ENCODE assay signal across 9 mouse cellular contexts in genomic region chr2:31130815-31131299, GRCm38 (mm10). TPM values are rescaled to one million over a fixed set of nuclear protein-coding genes. Genes with fewer than 3 reads are reported as not detected.
A peak's percentile ranks its signal among the peaks of the same experiment; 100 is the strongest.
DNase-seq lines count a peak whose midpoint lies in the region; ATAC-seq and TF ChIP-seq lines count a peak whose summit lies in the region.
"Had no signal": no experiment of that assay in that cellular context is flagged by ENCODE, and none has a peak within 500 bp of the region (broad histone marks: within the 10 kb centered on the region; RNA-seq: fewer than 3 reads in every experiment).

No protein-coding gene starts in this region.

- TF ChIP-seq CTCF in cerebellum, adult 2 months (IDR thresholded peaks at IDR 0.05; ENCODE audit: borderline replicate concordance, insufficient read depth, low read depth, low read length) = no peak

- ATAC-seq in cerebellum, adult (ENCODE audit: insufficient number of reproducible peaks, low FRiP score, low TSS enrichment) = no peak
- no peak for ATAC-seq in erythroid progenitor cell, adult 5-6 weeks (replicated peaks; ENCODE audit: low FRiP score, poor library complexity, severe bottlenecking)

- TF ChIP-seq POLR2A in cerebellum, adult 2 months (IDR thresholded peaks at IDR 0.05; ENCODE audit: borderline replicate concordance, insufficient read depth, low read length) = no peak

- no peak overlapping the region for H3K4me3 ChIP-seq in cerebellum, adult 2 months (replicated peaks; ENCODE audit: insufficient read depth, low read depth, low read length)
- H3K4me3 ChIP-seq: embryonic facial prominence, embryonic 12.5 days had no signal

- H3K27me3 ChIP-seq in cerebellum, adult 2 months (ENCODE audit: control insufficient read depth, insufficient read depth, low read length) = no peaks in the 10 kb centered on the region
- H3K27me3 ChIP-seq: embryonic facial prominence, embryonic 12.5 days had no signal

- H3K4me1 ChIP-seq in cerebellum, adult 2 months (ENCODE audit: control insufficient read depth, insufficient read depth, low read length) = peaks cover 71% of the 10 kb centered on the region

- H3K27ac ChIP-seq in cerebellum, adult 2 months (ENCODE audit: insufficient read depth, low read length) = peak overlapping the region; percentile 63
- H3K27ac ChIP-seq: embryonic facial prominence, embryonic 12.5 days had no signal

- peak in 1 of 2 experiments; percentile 29 for DNase-seq in cerebellum, adult 2 months
- peak; percentile 83 for DNase-seq in CD4-positive helper T cell, adult 2 months (ENCODE audit: low read depth, low spot score)
- peak; percentile 31 for DNase-seq in heart, postnatal 4 days
- peak; percentile 56 to 63 for DNase-seq in lung, postnatal 4 days
- no peak for DNase-seq in layer of hippocampus, postnatal 36 days
- DNase-seq in layer of hippocampus, adult 18-20 months (ENCODE audit: low spot score in 2 of 2) = no peak

- WGBS in cerebellum, adult 2 months = 34% methylated on average over 8 of the region's 8 CpGs

RNA-seq across cellular contexts. Expression of gene Fnbp1, which starts 11.0 kb away (rescaled TPM):
- polyA plus RNA-seq in cerebellum, adult 2 months (2012; rRNA removed) = 310 and 320 TPM in 2 replicates
- total RNA-seq in heart, postnatal 4 days (2021) = 10 to 100 TPM; 52.9 to 59.1 TPM
- total RNA-seq in erythroid progenitor cell, adult 5-6 weeks (2015; ENCODE audit: low replicate concordance) = 3.8 and 19.1 TPM in 2 replicates
- total RNA-seq in erythroid progenitor cell, adult 5-6 weeks (2017; ENCODE audit: low replicate concordance) = 5.8 and 9.1 TPM in 2 replicates
- 100 to 1,000 TPM; 104 to 118 TPM for total RNA-seq in layer of hippocampus, postnatal 36 days (2021)
- 100 to 1,000 TPM; 111 to 130 TPM for total RNA-seq in layer of hippocampus, adult 18-20 months (2021)

RNA-seq across cellular contexts. Expression of gene Gpr107, which starts 21.3 kb away (rescaled TPM):
- polyA plus RNA-seq in cerebellum, adult 2 months (2012; rRNA removed) = 30.0 and 33.9 TPM in 2 replicates
- 10 to 100 TPM; 41.6 to 43.0 TPM for total RNA-seq in heart, postnatal 4 days (2021)
- total RNA-seq in erythroid progenitor cell, adult 5-6 weeks (2015; ENCODE audit: low replicate concordance) = 15.1 and 24.7 TPM in 2 replicates
- total RNA-seq in erythroid progenitor cell, adult 5-6 weeks (2017; ENCODE audit: low replicate concordance) = 6.4 and 8.9 TPM in 2 replicates
- 10 to 100 TPM; 41.7 to 47.4 TPM for total RNA-seq in layer of hippocampus, postnatal 36 days (2021)
- total RNA-seq in layer of hippocampus, adult 18-20 months (2021) = 10 to 100 TPM; 42.5 to 48.2 TPM

Comparison
In these comparisons a context has a peak if more than half of its experiments do, and no peak if none do; other contexts are left out.
1. DNase-seq: peak in CD4-positive helper T cell, adult 2 months (single experiment), heart, postnatal 4 days (single experiment) and lung, postnatal 4 days (2 of 2); none in layer of hippocampus, postnatal 36 days (0 of 2) and layer of hippocampus, adult 18-20 months (0 of 2).